Mouse (Mus musculus): ENCODE measurements around the gene Cd300lb.

GRCm38 (mm10) chr11:114908086-114908485 is 26.1 kb downstream of the Cd300lb start:
- no peak for TF ChIP-seq POLR2A (IDR thresholded peaks at IDR 0.05; ENCODE audit: insufficient read depth, low read depth, low read length)
- TF ChIP-seq CTCF (IDR thresholded peaks at IDR 0.05) = no peak
- TF ChIP-seq EP300 (IDR thresholded peaks at IDR 0.05; ENCODE audit: insufficient read depth, low read depth, low read length) = no peak

Measured in heart, adult 2 months (tissue).